Mouse (Mus musculus): Measurements from ENCODE around the gene Rps10. TPM values are rescaled to one million over a fixed set of nuclear protein-coding genes. Genes with fewer than 3 reads are reported as not detected.

Gene Rps10
- polyA plus RNA-seq, 1 experiment from 2014 or later = 734 TPM

DNA sequence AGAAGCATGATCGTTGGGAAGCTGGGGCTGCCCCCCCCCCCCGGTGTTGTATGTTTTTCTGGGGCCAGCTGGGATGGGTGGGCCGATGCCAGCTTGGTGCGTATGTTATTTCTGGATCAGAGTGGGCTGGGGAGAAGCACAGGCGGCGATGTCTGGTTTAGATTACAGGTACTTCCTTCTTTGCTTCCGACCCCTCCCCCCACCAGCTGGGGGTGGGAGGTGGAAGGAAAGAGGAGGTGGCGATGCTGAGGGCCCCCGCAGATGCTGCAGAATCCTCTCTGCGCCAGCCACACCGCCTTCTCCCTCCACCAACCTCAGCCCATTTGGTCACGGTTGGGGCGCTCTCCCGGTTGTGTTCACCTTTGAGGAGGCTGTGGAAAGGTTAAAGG is 19.5 kb upstream of the Rps10 start:
- Histone ChIP-seq H3K36me3 (replicated peaks) (no peaks in the 10 kb centered on the region), H3K27ac (no peak overlapping the region), H3K4me2 (peak overlapping the region; percentile 94), H3K9me3 (no peaks in the 10 kb centered on the region), H3K4me1 (peaks cover 18% of the 10 kb centered on the region), H3K4me3 (replicated peaks) (peak overlapping the region; percentile 55), H3K9ac (peak overlapping the region; percentile 66; the same call in 1 of the 2 replicates), H3K27me3 (peaks cover 46% of the 10 kb centered on the region)
- 8% methylated on average over 13 of the region's 14 CpGs for WGBS
- ATAC-seq (ENCODE audit: low FRiP score) = no peak

DNA sequence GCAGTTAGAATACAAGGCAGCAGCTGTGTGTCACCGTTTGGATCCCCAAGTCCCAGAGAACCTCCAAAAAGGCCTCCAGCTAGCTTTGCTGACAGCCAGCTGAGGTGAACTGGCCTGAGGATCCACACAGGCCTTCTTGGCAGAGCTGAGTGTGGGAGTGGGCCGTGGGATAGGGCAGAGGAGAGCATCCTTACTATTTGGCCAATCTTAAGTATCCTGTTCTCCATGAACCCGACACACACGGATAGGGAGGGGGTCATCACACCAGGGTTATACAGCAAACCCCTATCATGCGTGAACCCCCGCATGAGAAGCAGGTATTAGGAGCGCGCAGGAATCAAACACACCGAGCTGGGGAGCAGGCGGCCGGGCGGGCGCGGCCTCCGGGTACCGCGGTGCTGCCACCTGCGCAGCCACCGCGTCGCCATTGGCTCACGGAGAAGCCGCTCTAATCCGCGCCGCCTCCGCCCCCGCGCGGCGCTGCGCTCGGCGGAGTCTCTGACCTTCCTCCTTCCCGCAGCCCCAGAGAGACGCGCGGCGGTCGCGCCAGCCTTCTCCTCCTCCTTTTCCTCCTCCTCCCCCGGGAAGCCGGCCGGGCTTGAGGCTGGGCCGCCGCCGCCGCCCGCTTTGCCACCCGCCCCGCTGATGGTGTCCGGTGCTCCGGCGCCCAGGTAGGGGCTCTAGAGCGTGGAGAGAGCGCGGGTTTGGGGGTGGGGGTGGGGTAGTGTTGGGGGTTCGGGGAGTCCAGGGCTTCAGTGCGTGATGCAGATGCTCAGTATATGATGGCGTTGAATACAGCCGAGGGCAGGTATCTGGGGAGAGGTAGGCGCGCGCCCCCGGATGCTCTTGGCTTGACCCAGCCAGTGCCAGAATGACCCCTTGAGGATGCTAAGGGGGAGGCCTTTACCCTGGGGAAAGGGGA is 18.9 kb upstream of the Rps10 start, which contains the start of gene Pacsin1:
Pacsin1 (plus strand) TSS at position 421 of the 922 bp plus-strand sequence.
- Histone ChIP-seq H3K36me3 (replicated peaks) (no peaks in the 10 kb centered on the region), H3K4me3 (replicated peaks) (peak within 1 kb of the TSS; percentile 55), H3K4me2 (peak within 1 kb of the TSS; percentile 94), H3K9me3 (no peaks in the 10 kb centered on the region), H3K9ac (peak within 1 kb of the TSS; percentile 66), H3K27ac (no peak within 1 kb of the TSS), H3K4me1 (peaks cover 18% of the 10 kb centered on the region), H3K27me3 (peaks cover 46% of the 10 kb centered on the region)
- peak; percentile 79 for ATAC-seq (ENCODE audit: low FRiP score)
- WGBS = 1% methylated on average over 64 of the region's 65 CpGs

DNA sequence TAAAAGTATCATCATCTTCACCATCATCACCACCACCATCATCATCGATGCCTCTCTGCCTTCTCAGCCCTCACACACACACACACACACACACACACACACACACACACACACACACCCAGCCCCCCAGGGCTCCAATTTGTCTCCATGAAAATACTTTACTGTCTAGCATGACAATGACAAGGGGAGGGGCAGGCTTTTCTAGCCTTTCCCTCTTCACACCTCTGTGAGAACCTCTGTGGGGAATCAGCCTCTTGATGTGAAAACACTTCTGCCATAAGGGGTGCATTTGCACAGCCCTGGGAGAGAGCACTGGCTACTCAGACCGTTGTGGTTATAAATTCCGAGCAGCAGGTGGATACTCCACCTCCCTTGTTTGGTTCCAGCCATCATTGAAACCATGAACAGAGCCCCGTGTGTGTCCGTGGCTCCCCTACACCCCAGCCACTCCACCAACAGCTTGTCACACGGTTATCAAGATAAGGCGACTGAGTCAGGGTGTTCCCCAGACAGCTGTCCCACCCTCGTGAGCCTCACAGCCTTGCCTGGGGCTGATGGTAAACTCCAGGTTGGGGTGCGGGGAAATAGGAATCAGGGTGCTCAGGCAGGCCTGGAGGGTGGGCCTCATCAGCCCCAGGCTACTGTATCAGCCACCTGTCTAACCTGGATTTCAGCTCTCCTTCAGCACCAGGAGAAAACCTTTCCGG is 16.9 kb upstream of the Rps10 start:
- H3K9ac ChIP-seq = no peak overlapping the region
- H3K27ac ChIP-seq = no peak overlapping the region
- H3K4me3 ChIP-seq (replicated peaks) = no peak overlapping the region
- WGBS = 83% methylated on average over 10 of the region's 10 CpGs
- no peak overlapping the region for H3K4me2 ChIP-seq
- H3K36me3 ChIP-seq (replicated peaks) = no peaks in the 10 kb centered on the region
- peaks cover 18% of the 10 kb centered on the region for H3K4me1 ChIP-seq
- no peaks in the 10 kb centered on the region for H3K9me3 ChIP-seq
- no peak for ATAC-seq (ENCODE audit: low FRiP score)
- peaks cover 46% of the 10 kb centered on the region for H3K27me3 ChIP-seq

DNA sequence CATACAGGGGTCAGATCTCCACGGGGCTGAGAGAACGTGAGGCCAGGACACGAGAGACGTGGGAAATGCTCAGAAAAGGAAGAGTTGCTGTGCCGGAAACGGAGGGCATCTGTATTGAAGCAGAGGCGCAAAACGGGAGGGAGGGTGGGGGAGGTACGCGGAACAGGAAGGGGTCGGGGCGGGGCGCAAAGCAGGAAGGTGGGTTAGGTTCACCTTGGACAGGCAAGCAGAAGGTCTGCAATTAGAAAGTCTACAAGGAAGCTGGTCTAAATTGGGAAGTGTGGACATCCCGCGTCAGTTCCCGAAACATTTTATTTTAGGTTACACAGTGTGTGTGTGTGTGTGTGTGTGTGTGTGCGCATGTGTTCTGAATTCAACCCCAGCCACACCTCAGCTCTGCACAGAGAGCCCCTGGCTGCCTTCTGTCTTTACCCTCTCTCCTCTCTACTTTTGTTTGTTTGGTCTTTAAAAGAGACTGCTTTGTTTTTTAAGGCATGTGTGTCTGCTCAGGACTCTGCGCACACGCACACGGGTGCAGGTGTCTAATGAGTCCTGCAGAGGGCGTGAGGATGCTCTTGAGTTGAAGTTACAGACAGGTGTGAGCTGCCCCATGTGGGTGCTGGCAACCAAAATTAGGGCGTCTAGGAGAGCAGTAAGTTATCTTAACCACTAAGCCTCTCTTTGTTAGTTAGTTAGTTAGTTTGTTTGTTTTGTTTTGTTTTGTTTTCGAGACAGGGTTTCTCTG is 15.7 kb upstream of the Rps10 start:
- Histone ChIP-seq H3K9ac (no peak overlapping the region), H3K27me3 (peaks cover 44% of the 10 kb centered on the region), H3K4me2 (no peak overlapping the region), H3K27ac (no peak overlapping the region), H3K36me3 (replicated peaks) (no peaks in the 10 kb centered on the region), H3K4me3 (replicated peaks) (no peak overlapping the region), H3K9me3 (no peaks in the 10 kb centered on the region), H3K4me1 (peaks cover 18% of the 10 kb centered on the region)
- no peak for ATAC-seq (ENCODE audit: low FRiP score)
- 86% methylated on average over 23 of the region's 23 CpGs for WGBS

DNA sequence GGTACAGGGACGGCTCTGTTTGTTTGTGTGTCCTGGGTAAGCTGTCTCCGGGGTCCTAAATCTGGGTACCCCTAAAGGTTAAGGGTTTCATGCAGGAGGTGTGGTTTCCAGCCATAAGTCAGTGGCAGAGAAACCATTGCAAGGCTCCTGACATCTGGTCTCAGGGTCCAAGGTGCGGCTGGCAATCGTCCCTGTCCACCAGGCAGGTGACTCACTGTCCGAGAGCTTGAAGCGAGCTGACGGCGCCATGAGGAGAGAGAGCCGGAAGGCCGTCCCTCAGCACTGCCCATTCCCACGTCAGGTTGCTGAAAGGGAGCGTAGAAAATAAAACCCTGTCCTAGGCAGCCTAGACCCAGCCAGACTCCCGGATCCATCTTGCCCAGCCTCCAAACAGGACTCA is 14.1 kb upstream of the Rps10 start:
- H3K27ac ChIP-seq = no peak overlapping the region
- H3K4me3 ChIP-seq (replicated peaks) = no peak overlapping the region
- H3K27me3 ChIP-seq = peaks cover 28% of the 10 kb centered on the region
- 81% methylated on average over 13 of the region's 13 CpGs for WGBS
- no peak overlapping the region for H3K9ac ChIP-seq
- no peak overlapping the region for H3K4me2 ChIP-seq
- ATAC-seq (ENCODE audit: low FRiP score) = no peak
- H3K4me1 ChIP-seq = peaks cover 8% of the 10 kb centered on the region
- H3K36me3 ChIP-seq (replicated peaks) = no peaks in the 10 kb centered on the region
- H3K9me3 ChIP-seq = no peaks in the 10 kb centered on the region

DNA sequence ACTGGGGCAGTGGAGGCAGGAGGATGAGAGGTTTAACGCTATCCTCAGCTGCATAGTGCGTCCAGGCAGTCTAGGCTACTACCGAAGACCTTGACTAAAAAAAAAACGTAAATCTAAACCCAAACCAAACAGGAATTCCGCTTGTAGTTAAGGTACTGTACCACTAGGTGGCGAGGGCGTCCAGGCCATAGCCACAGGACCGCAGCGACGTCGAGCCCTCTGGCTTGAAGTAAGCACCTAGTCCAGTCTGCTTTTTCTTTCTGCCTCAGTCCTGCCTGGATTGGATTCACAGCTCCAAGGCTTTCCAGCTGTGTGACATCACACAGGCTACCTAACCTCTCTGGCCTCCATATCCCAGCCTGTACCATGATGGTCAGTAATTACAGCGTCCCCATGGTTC is 13.7 kb upstream of the Rps10 start:
- Histone ChIP-seq H3K27me3 (peaks cover 23% of the 10 kb centered on the region), H3K27ac (no peak overlapping the region), H3K4me2 (no peak overlapping the region), H3K4me3 (replicated peaks) (no peak overlapping the region), H3K36me3 (replicated peaks) (no peaks in the 10 kb centered on the region), H3K9me3 (no peaks in the 10 kb centered on the region), H3K9ac (no peak overlapping the region), H3K4me1 (peaks cover 4% of the 10 kb centered on the region)
- WGBS = 11% methylated on average over 12 of the region's 12 CpGs
- ATAC-seq (ENCODE audit: low FRiP score) = no peak

DNA sequence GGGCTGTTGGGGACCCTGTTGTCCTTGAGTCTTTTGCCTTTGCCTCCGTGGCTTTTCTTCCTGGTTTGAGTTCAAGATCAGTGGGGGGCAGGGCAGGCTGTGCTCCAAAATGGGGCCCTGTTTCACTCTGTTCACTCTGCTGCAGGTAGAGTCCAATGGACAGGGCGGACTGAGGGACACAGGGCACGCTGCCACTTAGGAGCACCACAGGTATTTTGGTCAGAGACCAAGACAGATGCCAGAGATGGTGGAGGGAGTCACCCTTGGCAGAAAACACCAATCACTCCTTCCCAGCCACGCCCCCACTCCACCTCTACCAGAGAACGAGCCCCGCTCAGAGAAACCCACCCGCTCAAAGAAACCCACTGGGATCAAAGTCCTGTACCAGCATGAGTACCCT is 9.3 kb upstream of the Rps10 start:
- H3K27me3 ChIP-seq = 0 out of 2 replicates have a peak, but pooled peaks cover 3% of the 10 kb centered on the region
- 67% methylated on average over 7 of the region's 7 CpGs for WGBS
- H3K9me3 ChIP-seq = no peaks in the 10 kb centered on the region
- no peak overlapping the region for H3K9ac ChIP-seq
- H3K4me1 ChIP-seq = peaks cover 11% of the 10 kb centered on the region; the same call in 1 of the 2 replicates
- H3K36me3 ChIP-seq (replicated peaks) = no peaks in the 10 kb centered on the region
- no peak overlapping the region for H3K4me2 ChIP-seq
- no peak overlapping the region for H3K27ac ChIP-seq
- H3K4me3 ChIP-seq (replicated peaks) = no peak overlapping the region
- no peak for ATAC-seq (ENCODE audit: low FRiP score)

DNA sequence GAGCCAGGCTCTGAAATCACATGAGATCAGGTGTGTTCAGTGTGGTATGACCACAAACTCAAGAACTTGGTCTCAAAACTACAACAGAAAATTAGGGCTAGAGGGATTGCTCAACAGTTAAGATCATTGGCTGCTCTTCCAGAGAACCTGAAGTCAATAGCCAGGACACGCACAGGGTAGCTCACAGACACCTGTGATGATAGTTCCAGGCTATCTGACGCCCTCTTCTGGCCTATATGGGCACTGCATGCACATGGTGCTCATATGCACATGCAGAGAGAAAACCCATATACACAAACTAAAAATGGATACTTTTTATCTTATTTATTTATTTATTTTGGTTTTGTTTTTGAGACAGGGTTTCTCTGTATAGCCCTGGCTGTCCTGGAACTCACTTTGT is 8.1 kb upstream of the Rps10 start:
- WGBS = 40% methylated on average over 2 of the region's 2 CpGs
- Histone ChIP-seq H3K36me3 (replicated peaks) (no peaks in the 10 kb centered on the region), H3K27me3 (0 out of 2 replicates have a peak, but pooled peaks cover 3% of the 10 kb centered on the region), H3K4me1 (peaks cover 11% of the 10 kb centered on the region; the same call in 1 of the 2 replicates), H3K9me3 (no peaks in the 10 kb centered on the region), H3K27ac (no peak overlapping the region), H3K4me2 (no peak overlapping the region), H3K9ac (no peak overlapping the region), H3K4me3 (replicated peaks) (no peak overlapping the region)
- no peak for ATAC-seq (ENCODE audit: low FRiP score)

DNA sequence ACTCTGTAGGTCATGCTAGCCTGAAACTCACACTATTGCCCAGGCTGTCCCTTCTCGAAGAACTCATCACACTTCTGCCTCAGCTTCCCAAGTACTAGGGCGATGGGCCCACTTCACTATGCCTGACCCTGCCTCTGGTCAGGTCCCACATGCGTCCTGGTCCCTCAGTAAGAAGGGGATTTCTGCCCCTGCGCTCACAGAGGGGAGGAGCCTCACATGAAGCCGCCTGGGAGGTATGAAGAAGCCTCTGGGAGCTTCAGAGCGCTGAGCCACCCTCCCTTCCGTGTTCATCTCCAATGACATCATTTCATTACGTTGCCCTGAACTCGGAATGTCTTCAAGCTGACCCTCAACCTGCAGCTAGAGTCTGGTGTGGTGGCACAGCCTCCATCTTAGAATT is 7.3 kb upstream of the Rps10 start:
- Histone ChIP-seq H3K9me3 (no peaks in the 10 kb centered on the region), H3K4me2 (no peak overlapping the region), H3K36me3 (replicated peaks) (no peaks in the 10 kb centered on the region), H3K27ac (peak overlapping the region; percentile 13; the same call in 1 of the 2 replicates), H3K4me3 (replicated peaks) (no peak overlapping the region), H3K27me3 (0 out of 2 replicates have a peak, but pooled peaks cover 3% of the 10 kb centered on the region), H3K4me1 (peaks cover 11% of the 10 kb centered on the region; the same call in 1 of the 2 replicates), H3K9ac (no peak overlapping the region)
- no peak for ATAC-seq (ENCODE audit: low FRiP score)
- 83% methylated on average over 9 of the region's 9 CpGs for WGBS

DNA sequence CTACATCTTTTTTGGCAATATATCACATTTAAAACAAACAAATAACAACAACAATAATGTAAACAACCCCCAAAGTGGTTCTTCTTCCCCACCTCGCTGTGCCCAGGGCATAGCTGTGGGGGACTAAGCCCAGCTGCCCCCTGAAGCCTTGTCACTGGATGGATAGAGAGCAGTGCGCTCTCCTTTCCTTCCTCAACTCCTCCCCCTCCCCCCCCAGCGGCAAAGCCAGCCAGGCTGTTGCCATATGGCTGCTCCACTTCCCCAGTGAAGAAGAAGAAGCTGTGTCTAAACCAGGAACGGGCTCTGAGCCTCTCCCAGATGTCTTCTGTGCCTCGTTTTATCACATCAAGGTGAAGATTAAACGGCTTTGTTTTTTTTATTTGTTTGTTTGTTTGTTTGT is 6.6 kb upstream of the Rps10 start:
- peak overlapping the region; percentile 61 for H3K27ac ChIP-seq
- whole genome bisulfite sequencing = 65% methylated on average over 6 of the region's 6 CpGs
- no peaks in the 10 kb centered on the region for H3K9me3 ChIP-seq
- no peak overlapping the region for H3K9ac ChIP-seq
- 0 out of 2 replicates have a peak, but pooled peaks cover 3% of the 10 kb centered on the region for H3K27me3 ChIP-seq
- no peaks in the 10 kb centered on the region for H3K36me3 ChIP-seq (replicated peaks)
- no peak for ATAC-seq (ENCODE audit: low FRiP score)
- H3K4me1 ChIP-seq = peaks cover 11% of the 10 kb centered on the region; the same call in 1 of the 2 replicates
- H3K4me2 ChIP-seq = no peak overlapping the region
- H3K4me3 ChIP-seq (replicated peaks) = no peak overlapping the region

DNA sequence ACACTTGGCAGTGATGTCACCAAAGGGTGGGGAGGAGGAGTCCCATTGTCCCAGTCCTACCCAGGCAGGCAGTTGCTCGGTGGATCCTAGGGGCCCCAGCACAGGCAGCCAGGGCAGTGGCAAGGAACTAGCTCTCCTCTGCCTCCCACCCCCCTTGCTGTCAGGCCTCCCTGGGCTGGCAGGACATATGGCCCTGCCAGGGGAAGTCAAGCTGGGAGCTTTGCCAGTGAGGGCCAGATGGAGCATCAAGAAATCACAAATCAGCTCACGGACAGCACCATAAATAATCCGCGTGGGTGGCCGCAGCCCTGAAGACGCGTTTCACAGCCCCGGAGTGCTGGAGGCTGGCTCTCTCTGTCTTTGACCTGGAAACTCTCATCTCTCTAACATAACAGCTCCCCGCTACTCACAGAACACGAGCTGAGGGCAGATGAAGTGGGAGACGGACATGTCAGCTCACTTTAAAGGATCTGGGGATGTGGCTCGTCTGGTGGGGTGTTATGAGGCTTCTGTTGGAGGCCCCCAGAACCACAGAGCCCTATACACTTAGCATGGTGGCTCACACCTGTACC is 6.1 kb upstream of the Rps10 start:
- no peak overlapping the region for H3K9ac ChIP-seq
- no peak overlapping the region for H3K4me3 ChIP-seq (replicated peaks)
- 0 out of 2 replicates have a peak, but pooled peaks cover 2% of the 10 kb centered on the region for H3K27me3 ChIP-seq
- ATAC-seq (ENCODE audit: low FRiP score) = peak; percentile 51; the same call in 1 of the 2 replicates
- 43% methylated on average over 12 of the region's 12 CpGs for WGBS
- peak overlapping the region; percentile 61 for H3K27ac ChIP-seq
- peaks cover 11% of the 10 kb centered on the region; the same call in 1 of the 2 replicates for H3K4me1 ChIP-seq
- H3K9me3 ChIP-seq = no peaks in the 10 kb centered on the region
- H3K4me2 ChIP-seq = no peak overlapping the region
- no peaks in the 10 kb centered on the region for H3K36me3 ChIP-seq (replicated peaks)
